Mouse (Mus musculus) CH12.LX (cell line): ENCODE results near the gene Gusb. TPM values are rescaled to one million over a fixed set of nuclear protein-coding genes. Genes with fewer than 3 reads are reported as not detected.
A peak's percentile ranks its signal among the peaks of the same experiment; 100 is the strongest.

Source experiments
- DNase-seq: peaks from one replicate; pipeline ENCODE4 v3.0.0-alpha.2; 2013; ENCODE audit errors: extremely low read depth
- H3K27ac ChIP-seq: 2 replicates; pipeline ENCODE4 v1.5.1; 2012; ENCODE audit warnings: low read depth, mild to moderate bottlenecking, control low read depth, moderate library complexity; ENCODE audit not compliant: insufficient read depth
- H3K27me3 ChIP-seq: replicated peaks from 2 replicates; pipeline ENCODE3; 2012; ENCODE audit warnings: inconsistent platforms
- H3K36me3 ChIP-seq, 2 experiments: replicated peaks in 1 of 2; 2 replicates each; pipeline versions ENCODE3 to v1.6.1; 2012; ENCODE audit warnings: inconsistent platforms in 1 of 2, low read length in 1 of 2, mild to moderate bottlenecking in 1 of 2, mixed read lengths in 1 of 2, moderate library complexity in 1 of 2; ENCODE audit not compliant: control insufficient read depth in 1 of 2, insufficient read depth in 1 of 2
- H3K4me1 ChIP-seq, 2 experiments: 2 replicates each; pipeline ENCODE4 v1.6.1; 2012; ENCODE audit warnings: inconsistent platforms in 1 of 2, moderate library complexity in 1 of 2; ENCODE audit not compliant: insufficient read depth in 2 of 2, control insufficient read depth in 1 of 2
- H3K4me2 ChIP-seq: 2 replicates; pipeline ENCODE4 v1.6.1; 2012; ENCODE audit warnings: low read depth, mild to moderate bottlenecking, control low read depth; ENCODE audit not compliant: poor library complexity, insufficient read depth, severe bottlenecking
- H3K4me3 ChIP-seq, 3 experiments: fragments of 150-350 bp in 1 of 3; sonication (generic) in 1 of 3; replicated peaks in 1 of 3; 2 replicates each; pipeline versions ENCODE3 to v1.5.1; 2011 to 2012; ENCODE audit warnings: low read depth in 2 of 3, low read length in 2 of 3, mild to moderate bottlenecking in 2 of 3, moderate library complexity in 2 of 3, control low read depth in 1 of 3, improper control_type of control experiment in 1 of 3, inconsistent platforms in 1 of 3, mixed read lengths in 1 of 3; ENCODE audit not compliant: poor library complexity in 1 of 3
- H3K79me2 ChIP-seq: replicated peaks from 2 replicates; pipeline ENCODE4 v1.6.1; 2012; ENCODE audit warnings: mild to moderate bottlenecking, moderate library complexity; ENCODE audit not compliant: control insufficient read depth, poor library complexity, insufficient read depth, severe bottlenecking; ENCODE audit errors: extremely low read depth
- H3K9ac ChIP-seq: 2 replicates; pipeline ENCODE4 v1.6.1; 2012; ENCODE audit warnings: low read depth, mild to moderate bottlenecking, control low read depth, moderate library complexity; ENCODE audit not compliant: insufficient read depth
- H3K9me3 ChIP-seq: replicated peaks from 2 replicates; pipeline ENCODE3; 2012; ENCODE audit warnings: low read length, inconsistent platforms, mixed read lengths
- BHLHE40 ChIP-seq: IDR thresholded peaks from 2 replicates; pipeline ENCODE4 v1.6.1; 2011; ENCODE audit warnings: mild to moderate bottlenecking, low read depth, low read length, improper control_type of control experiment
- CTCF ChIP-seq, 2 experiments: IDR thresholded peaks in 1 of 2; conservative IDR thresholded peaks in 1 of 2; 2 replicates each; pipeline ENCODE4 v1.5.1; 2011 to 2012; ENCODE audit warnings: low read depth in 2 of 2, low read length in 2 of 2, improper control_type of control experiment in 1 of 2, inconsistent platforms in 1 of 2, mild to moderate bottlenecking in 1 of 2, moderate library complexity in 1 of 2
- E2F4 ChIP-seq: IDR thresholded peaks from 2 replicates; pipeline ENCODE4 v1.6.1; 2011; ENCODE audit warnings: low read depth, low read length, improper control_type of control experiment; ENCODE audit not compliant: insufficient replicate concordance
- IRF4 ChIP-seq: IDR thresholded peaks from 2 replicates; pipeline ENCODE4 v1.6.1; 2014; ENCODE audit warnings: low read depth, mild to moderate bottlenecking, inconsistent platforms, low read length, improper control_type of control experiment
- MAFK ChIP-seq: IDR thresholded peaks from 2 replicates; pipeline ENCODE4 v1.6.1; 2011; ENCODE audit warnings: low read length, improper control_type of control experiment; ENCODE audit not compliant: insufficient replicate concordance
- MAX ChIP-seq: IDR thresholded peaks from 2 replicates; pipeline ENCODE4 v1.6.1; 2011; ENCODE audit warnings: low read length, improper control_type of control experiment
- MEF2A ChIP-seq: IDR thresholded peaks from 2 replicates; pipeline ENCODE4 v1.6.1; 2014; ENCODE audit warnings: low read depth, mild to moderate bottlenecking, inconsistent platforms, low read length, improper control_type of control experiment, borderline replicate concordance
- MXI1 ChIP-seq: IDR thresholded peaks from 2 replicates; pipeline ENCODE4 v1.6.1; 2011; ENCODE audit warnings: mild to moderate bottlenecking, low read depth, low read length, improper control_type of control experiment
- POLR2A ChIP-seq: IDR thresholded peaks from 2 replicates; pipeline ENCODE4 v1.6.1; 2011; ENCODE audit warnings: low read depth, mild to moderate bottlenecking, improper control_type of control experiment, low read length
- RCOR1 ChIP-seq: conservative IDR thresholded peaks from 2 replicates; pipeline ENCODE4 v1.6.1; 2012; ENCODE audit warnings: low read depth, mild to moderate bottlenecking, inconsistent platforms, low read length, improper control_type of control experiment
- SIN3A ChIP-seq: IDR thresholded peaks from 2 replicates; pipeline ENCODE4 v1.6.1; 2012; ENCODE audit warnings: low read length, improper control_type of control experiment, inconsistent platforms
- SMC3 ChIP-seq: IDR thresholded peaks from 2 replicates; pipeline ENCODE4 v1.6.1; 2011; ENCODE audit warnings: low read depth, low read length, improper control_type of control experiment
- TBP ChIP-seq: conservative IDR thresholded peaks from 2 replicates; pipeline ENCODE4 v1.6.1; 2011; ENCODE audit warnings: low read depth, low read length, improper control_type of control experiment
- USF1 ChIP-seq: IDR thresholded peaks from 2 replicates; pipeline ENCODE4 v1.6.1; 2014; ENCODE audit warnings: low read depth, mild to moderate bottlenecking, inconsistent platforms, low read length, improper control_type of control experiment
- ZC3H11A ChIP-seq: IDR thresholded peaks from 2 replicates; pipeline ENCODE4 v1.6.1; 2012; ENCODE audit warnings: low read depth, mild to moderate bottlenecking, inconsistent platforms, low read length, improper control_type of control experiment
- ZMIZ1 ChIP-seq: IDR thresholded peaks from 2 replicates; pipeline ENCODE4 v1.6.1; 2012; ENCODE audit warnings: low read depth, mild to moderate bottlenecking, inconsistent platforms, low read length, improper control_type of control experiment
- dilution Hi-C: fragments of 300-500 bp; cut with MboI; formaldehyde crosslinking; loops from 2 replicates; pipeline ENCODE4 v1.14.3; 2020; ENCODE audit warnings: low sequenced_read_pairs; ENCODE audit not compliant: extremely low pct_unique_long_range_greater_than_20kb, extremely low pct_ligation_motif_present
- in situ Hi-C: fragments of 300-500 bp; cut with MboI; formaldehyde crosslinking; loops from 3 replicates; pipeline ENCODE4 v1.14.3; 2019; ENCODE audit warnings: low sequenced_read_pairs, low pct_ligation_motif_present, low pct_unique_long_range_greater_than_20kb, mixed read lengths
- polyA plus RNA-seq: library from polyadenylated mRNA; unstranded; fragments of >175 nt; gene quantifications from 2 replicates; pipeline ENCODE4 v1.2.1, GENCODE M21; 2012; ENCODE audit warnings: low read depth; ENCODE audit not compliant: insufficient read length
- total RNA-seq, 2 experiments: library from RNA; depleted of rRNA; stranded (reverse); fragments of 300-350 nt in 1 of 2; fragments of >200 nt in 1 of 2; gene quantifications; 2 replicates each; pipeline ENCODE4 v1.2.3; 2012 to 2014

Gene Gusb
- total and polyA plus RNA-seq, 3 experiments, result 73.4 to 210 (median 187) TPM

DNA sequence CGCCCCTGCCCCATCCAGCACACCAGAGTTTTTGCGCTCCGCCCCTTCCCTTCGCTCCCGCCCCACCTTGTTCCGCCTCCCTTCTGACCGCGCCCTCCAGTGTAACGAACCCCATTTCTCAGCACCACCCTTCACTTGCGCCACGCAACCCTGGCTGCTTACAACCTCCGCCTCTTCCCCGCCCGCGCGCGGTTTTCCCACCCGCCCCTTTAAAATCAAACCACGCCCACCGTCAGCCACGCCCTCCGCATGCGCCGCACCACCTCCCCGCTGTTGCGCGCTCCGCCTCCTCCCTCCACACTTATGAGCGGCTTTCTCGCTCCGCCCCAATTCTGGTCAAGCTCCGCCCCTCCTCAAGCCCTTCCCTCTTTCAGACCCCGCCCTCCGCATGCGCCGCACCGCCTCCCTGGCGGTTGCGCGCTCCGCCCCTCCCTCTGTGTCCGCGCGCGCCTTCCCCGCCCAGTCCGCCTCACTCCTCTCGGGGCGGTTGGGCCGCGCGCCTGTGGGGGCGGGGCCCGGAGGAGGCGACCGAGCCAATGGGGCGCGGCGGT, 61.3 kb downstream of the Gusb start, which contains the start of gene Vkorc1l1 (continued):
- TF ChIP-seq RCOR1, result no peak
- no peak for TF ChIP-seq IRF4
- no peak for TF ChIP-seq POLR2A
- no peak for TF ChIP-seq MEF2A
- no peak for TF ChIP-seq ZMIZ1
- 0 out of 2 replicates have a peak, but pooled peaks have one; percentile 11 for TF ChIP-seq MAX

DNA sequence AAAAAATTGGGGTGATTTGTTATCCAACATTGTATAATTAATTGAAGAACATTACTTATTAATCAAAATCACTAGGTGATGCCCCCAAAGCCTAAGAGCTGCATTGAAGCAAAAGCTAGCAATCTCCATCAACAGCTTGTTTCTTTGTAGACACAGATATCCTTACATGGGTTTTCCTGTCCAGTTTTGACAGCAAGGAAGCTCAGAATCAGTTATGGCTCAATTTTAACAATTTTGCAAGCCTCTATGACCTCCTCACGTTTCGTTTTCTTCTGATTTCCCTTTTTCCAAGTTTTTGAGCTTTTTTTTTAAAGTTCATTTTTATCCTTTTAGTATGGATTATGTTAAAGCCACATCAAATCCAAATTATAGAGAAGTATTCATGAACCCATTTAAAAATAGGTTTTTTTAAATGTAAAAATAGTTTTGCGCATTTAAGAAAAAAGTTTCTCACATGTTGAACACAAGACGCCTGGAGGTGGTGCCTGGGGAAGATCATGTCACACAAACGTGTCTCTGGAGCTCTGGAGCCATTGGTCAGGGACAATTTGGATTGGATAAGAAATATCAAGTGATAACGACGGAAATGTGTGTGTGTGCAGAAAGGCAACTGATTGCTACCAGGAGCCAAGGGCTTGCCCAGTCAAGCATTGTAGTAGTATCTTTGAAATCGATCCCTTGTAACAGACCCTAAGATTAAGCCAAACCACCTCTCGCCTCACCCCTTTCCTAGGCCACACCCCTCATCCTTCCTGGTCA, 61.9 kb downstream of the Gusb start:
- Histone ChIP-seq H3K79me2 (peaks cover 13% of the 10 kb centered on the region), H3K9me3 (no peaks in the 10 kb centered on the region), H3K36me3 (peaks cover 4 to 12% of the 10 kb centered on the region in 2 experiments), H3K9ac (peak overlapping the region; percentile 46; the same call in 1 of the 2 replicates), H3K27ac (no peak overlapping the region), H3K27me3 (no peaks in the 10 kb centered on the region), H3K4me1 (peaks cover 0 to 15% of the 10 kb centered on the region in 2 experiments; a peak in 2 of 4 replicates), H3K4me3 (peak overlapping the region; percentile 52 to 82 (median 59)), H3K4me2 (peak overlapping the region; percentile 97)
- TF ChIP-seq CTCF (conservative IDR thresholded peaks at IDR 0.05 in 1 of 2, IDR thresholded peaks at IDR 0.05 in 1 of 2; ENCODE audit: low read depth in 2 of 2, low read length in 2 of 2), result no peak
- TF ChIP-seq SMC3, result no peak
- peak; percentile 56 for TF ChIP-seq MXI1
- TF ChIP-seq SIN3A, result no peak
- TF ChIP-seq BHLHE40, result peak; percentile 33; the same call in 1 of the 2 replicates
- TF ChIP-seq POLR2A, result no peak
- TF ChIP-seq TBP, result no peak
- dilution Hi-C loops (no loop called here), in situ Hi-C loops (no loop called here)
- DNase-seq, result no peak

DNA sequence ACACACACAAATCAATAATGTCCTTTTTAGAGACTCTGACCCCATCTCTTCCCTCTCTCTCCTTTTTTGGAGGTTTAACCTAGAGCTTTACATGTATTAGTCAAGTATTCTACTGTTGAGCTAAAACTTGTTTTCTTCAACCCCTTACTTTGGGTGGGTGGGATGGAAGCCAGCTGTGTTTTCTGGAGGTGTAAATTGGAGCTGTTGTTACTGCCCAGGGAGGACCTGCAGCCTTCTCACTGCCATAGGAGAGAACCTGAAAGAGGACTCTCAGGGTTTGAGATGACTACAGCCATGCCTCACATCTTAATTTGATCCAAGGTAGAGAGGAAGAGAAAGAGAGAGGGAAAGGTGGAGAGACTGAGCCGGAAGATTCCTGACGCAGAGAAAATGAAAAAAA, 62.6 kb downstream of the Gusb start:
- H3K9ac ChIP-seq, result no peak overlapping the region
- H3K9me3 ChIP-seq, result no peaks in the 10 kb centered on the region
- in situ Hi-C loops (no loop called here), dilution Hi-C loops (no loop called here)
- no peak for TF ChIP-seq IRF4
- no peak for TF ChIP-seq USF1
- no peak for TF ChIP-seq E2F4
- no peak for TF ChIP-seq ZC3H11A
- no peak for TF ChIP-seq POLR2A
- no peak for TF ChIP-seq SMC3
- TF ChIP-seq MAFK, result no peak
- no peak for TF ChIP-seq MEF2A
- TF ChIP-seq RCOR1, result no peak
- no peak for DNase-seq
- H3K27me3 ChIP-seq, result no peaks in the 10 kb centered on the region
- peaks cover 0 to 10% of the 10 kb centered on the region in 2 experiments; a peak in 2 of 4 replicates for H3K4me1 ChIP-seq
- no peak overlapping the region for H3K4me3 ChIP-seq
- peaks cover 3 to 8% of the 10 kb centered on the region in 2 experiments for H3K36me3 ChIP-seq
- peak overlapping the region; percentile 97 for H3K4me2 ChIP-seq
- peaks cover 13% of the 10 kb centered on the region for H3K79me2 ChIP-seq
- H3K27ac ChIP-seq, result no peak overlapping the region

Other genes with a start within 250 kb of the Gusb start
- gene Psph, start 215.6 kb downstream of the Gusb start, total RNA-seq (2012; rRNA removed), result 145 and 232 TPM in 2 replicates
- 199 and 252 TPM in 2 replicates for gene Psph, start 215.6 kb downstream of the Gusb start, total RNA-seq (2014; rRNA removed)
- 128 and 139 TPM in 2 replicates for gene Psph, start 215.6 kb downstream of the Gusb start, polyA plus RNA-seq
- 43.0 and 47.8 TPM in 2 replicates for gene Sumf2, start 156.1 kb downstream of the Gusb start, total RNA-seq (2012; rRNA removed)
- gene Sumf2, start 156.1 kb downstream of the Gusb start, total RNA-seq (2014; rRNA removed), result 30.7 and 34.6 TPM in 2 replicates
- gene Sumf2, start 156.1 kb downstream of the Gusb start, polyA plus RNA-seq, result 39.7 and 50.3 TPM in 2 replicates
- gene Chchd2, start 115.6 kb downstream of the Gusb start, total RNA-seq (2012; rRNA removed), result 552 and 592 TPM in 2 replicates
- gene Chchd2, start 115.6 kb downstream of the Gusb start, total RNA-seq (2014; rRNA removed), result 988 and 1,007 TPM in 2 replicates
- 346 and 370 TPM in 2 replicates for gene Chchd2, start 115.6 kb downstream of the Gusb start, polyA plus RNA-seq
- gene Zbed5, start 107.3 kb downstream of the Gusb start, total RNA-seq (2012; rRNA removed), result 4.5 and 5.4 TPM in 2 replicates
- 6.4 and 7.4 TPM in 2 replicates for gene Zbed5, start 107.3 kb downstream of the Gusb start, total RNA-seq (2014; rRNA removed)
- 4.9 and 5.1 TPM in 2 replicates for gene Zbed5, start 107.3 kb downstream of the Gusb start, polyA plus RNA-seq
- gene Phkg1, start 104.5 kb downstream of the Gusb start, total RNA-seq (2012; rRNA removed), result 0.21 and 0.25 TPM in 2 replicates
- gene Phkg1, start 104.5 kb downstream of the Gusb start, total RNA-seq (2014; rRNA removed), result 0.23 TPM in 1 of 2 replicates, not detected in the other
- gene Phkg1, start 104.5 kb downstream of the Gusb start, polyA plus RNA-seq, result 0.16 and 0.61 TPM in 2 replicates
- 0.46 and 0.68 TPM in 2 replicates for gene Nupr1l, start 94.5 kb downstream of the Gusb start, total RNA-seq (2012; rRNA removed)
- 0.46 TPM in 1 of 2 replicates, not detected in the other for gene Nupr1l, start 94.5 kb downstream of the Gusb start, total RNA-seq (2014; rRNA removed)
- not detected in 2 replicates for gene Nupr1l, start 94.5 kb downstream of the Gusb start, polyA plus RNA-seq
- 8.7 and 11.0 TPM in 2 replicates for gene Vkorc1l1, start 61.1 kb downstream of the Gusb start, total RNA-seq (2012; rRNA removed)
- gene Vkorc1l1, start 61.1 kb downstream of the Gusb start, total RNA-seq (2014; rRNA removed), result 27.0 and 31.4 TPM in 2 replicates
- gene Vkorc1l1, start 61.1 kb downstream of the Gusb start, polyA plus RNA-seq, result 25.4 and 33.1 TPM in 2 replicates
- gene Asl, start 26.2 kb upstream of the Gusb start, total RNA-seq (2012; rRNA removed), result 54.4 and 70.4 TPM in 2 replicates
- gene Asl, start 26.2 kb upstream of the Gusb start, total RNA-seq (2014; rRNA removed), result 44.8 and 45.3 TPM in 2 replicates
- 60.1 and 61.0 TPM in 2 replicates for gene Asl, start 26.2 kb upstream of the Gusb start, polyA plus RNA-seq
- 42.3 and 50.2 TPM in 2 replicates for gene Crcp, start 26.2 kb upstream of the Gusb start, total RNA-seq (2012; rRNA removed)
- 57.1 and 58.3 TPM in 2 replicates for gene Crcp, start 26.2 kb upstream of the Gusb start, total RNA-seq (2014; rRNA removed)
- gene Crcp, start 26.2 kb upstream of the Gusb start, polyA plus RNA-seq, result 63.2 and 73.6 TPM in 2 replicates
- gene Tpst1, start 70.3 kb upstream of the Gusb start, total RNA-seq (2012; rRNA removed), result 36.8 and 45.5 TPM in 2 replicates
- gene Tpst1, start 70.3 kb upstream of the Gusb start, total RNA-seq (2014; rRNA removed), result 49.9 and 52.5 TPM in 2 replicates
- 43.2 and 50.4 TPM in 2 replicates for gene Tpst1, start 70.3 kb upstream of the Gusb start, polyA plus RNA-seq
- 3.7 and 4.3 TPM in 2 replicates for gene Kctd7, start 141.8 kb upstream of the Gusb start, total RNA-seq (2012; rRNA removed)
- 2.8 and 3.3 TPM in 2 replicates for gene Kctd7, start 141.8 kb upstream of the Gusb start, total RNA-seq (2014; rRNA removed)
- gene Kctd7, start 141.8 kb upstream of the Gusb start, polyA plus RNA-seq, result 2.6 and 2.8 TPM in 2 replicates
- gene Rabgef1, start 168.7 kb upstream of the Gusb start, total RNA-seq (2012; rRNA removed), result 26.4 and 26.7 TPM in 2 replicates
- 19.3 and 20.1 TPM in 2 replicates for gene Rabgef1, start 168.7 kb upstream of the Gusb start, total RNA-seq (2014; rRNA removed)
- gene Rabgef1, start 168.7 kb upstream of the Gusb start, polyA plus RNA-seq, result 31.6 and 34.4 TPM in 2 replicates
- gene Tmem248, start 214.0 kb upstream of the Gusb start, total RNA-seq (2012; rRNA removed), result 82.9 and 100 TPM in 2 replicates
- 72.1 and 77.6 TPM in 2 replicates for gene Tmem248, start 214.0 kb upstream of the Gusb start, total RNA-seq (2014; rRNA removed)
- 80.9 and 87.7 TPM in 2 replicates for gene Tmem248, start 214.0 kb upstream of the Gusb start, polyA plus RNA-seq